Mouse (Mus musculus): ENCODE measurements around the gene Brd2. TPM values are rescaled to one million over a fixed set of nuclear protein-coding genes. Genes with fewer than 3 reads are reported as not detected.

Gene Brd2
- total and polyA plus RNA-seq, 2 experiments from 2014 or later, result 124 to 233 TPM

DNA sequence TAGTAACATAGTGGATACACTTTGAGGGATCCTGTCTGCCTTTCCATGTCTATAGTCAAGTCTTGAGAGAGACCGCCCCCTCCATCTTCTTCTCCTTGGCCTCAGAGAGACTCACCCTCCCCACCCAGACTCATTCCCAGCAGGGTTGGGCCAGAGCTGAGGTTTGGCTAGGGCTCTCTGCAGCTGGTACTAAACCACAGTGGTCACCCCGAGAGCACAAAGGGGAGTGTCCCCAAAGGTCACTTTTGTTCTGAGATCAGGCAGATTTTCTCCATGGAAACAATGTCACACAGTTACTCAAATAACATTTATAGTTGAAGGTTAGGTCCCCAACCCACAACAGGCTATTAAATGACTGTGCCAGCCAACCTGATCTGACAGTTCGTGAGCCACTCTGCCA is 53.6 kb downstream of the Brd2 start:
- 52% methylated on average over 3 of the region's 3 CpGs for WGBS
- DNase-seq (ENCODE audit: low spot score), result no peak

More for the DNA sequence above, 53.6 kb downstream of the Brd2 start:
- Histone ChIP-seq H3K36me3 (ENCODE audit: insufficient read depth, low read length) (no peaks in the 10 kb centered on the region), H3K4me2 (ENCODE audit: low read depth, low read length, poor library complexity, severe bottlenecking) (no peak overlapping the region), H3K4me3 (ENCODE audit: low read depth, low read length) (no peak overlapping the region), H3K9me3 (ENCODE audit: low read length) (no peaks in the 10 kb centered on the region), H3K4me1 (ENCODE audit: insufficient read depth, low read length) (no peaks in the 10 kb centered on the region), H3K9ac (replicated peaks; ENCODE audit: low read length, poor library complexity, severe bottlenecking) (no peak overlapping the region), H3K27me3 (ENCODE audit: insufficient read depth, low read length) (no peaks in the 10 kb centered on the region), H3K27ac (ENCODE audit: low read depth, low read length) (no peak overlapping the region)
- no peak for TF ChIP-seq CTCF (IDR thresholded peaks at IDR 0.05)
- ATAC-seq (ENCODE audit: low FRiP score), result no peak

Other genes with a start within 250 kb of the Brd2 start
Only the 30 nearest of the 32 such genes appear.
- 4.3 and 5.0 TPM in 2 replicates for gene Kifc1, start 232.0 kb downstream of the Brd2 start, total RNA-seq (2014; rRNA removed)
- gene Kifc1, start 232.0 kb downstream of the Brd2 start, polyA plus RNA-seq (2015; fragmentation: Nextera tagmentation; extraction: Ambion mirVana), result 1.4 and 2.2 TPM in 2 replicates
- gene Platr17, start 217.5 kb downstream of the Brd2 start, total RNA-seq (2014; rRNA removed), result 0.22 and 0.33 TPM in 2 replicates
- 1.4 and 1.5 TPM in 2 replicates for gene Platr17, start 217.5 kb downstream of the Brd2 start, polyA plus RNA-seq (2015; fragmentation: Nextera tagmentation; extraction: Ambion mirVana)
- 52.3 and 55.7 TPM in 2 replicates for gene Daxx, start 213.2 kb downstream of the Brd2 start, total RNA-seq (2014; rRNA removed)
- 42.9 and 44.3 TPM in 2 replicates for gene Daxx, start 213.2 kb downstream of the Brd2 start, polyA plus RNA-seq (2015; fragmentation: Nextera tagmentation; extraction: Ambion mirVana)
- 41.4 and 44.4 TPM in 2 replicates for gene Tapbp, start 206.7 kb downstream of the Brd2 start, total RNA-seq (2014; rRNA removed)
- 29.0 and 29.1 TPM in 2 replicates for gene Tapbp, start 206.7 kb downstream of the Brd2 start, polyA plus RNA-seq (2015; fragmentation: Nextera tagmentation; extraction: Ambion mirVana)
- gene Zbtb22, start 206.7 kb downstream of the Brd2 start, total RNA-seq (2014; rRNA removed), result 44.3 and 50.9 TPM in 2 replicates
- gene Zbtb22, start 206.7 kb downstream of the Brd2 start, polyA plus RNA-seq (2015; fragmentation: Nextera tagmentation; extraction: Ambion mirVana), result 18.5 and 18.6 TPM in 2 replicates
- gene Rgl2, start 193.1 kb downstream of the Brd2 start, total RNA-seq (2014; rRNA removed), result 81.8 and 83.0 TPM in 2 replicates
- 33.1 and 38.2 TPM in 2 replicates for gene Rgl2, start 193.1 kb downstream of the Brd2 start, polyA plus RNA-seq (2015; fragmentation: Nextera tagmentation; extraction: Ambion mirVana)
- 47.9 and 60.9 TPM in 2 replicates for gene Pfdn6, start 182.3 kb downstream of the Brd2 start, total RNA-seq (2014; rRNA removed)
- 170 and 185 TPM in 2 replicates for gene Pfdn6, start 182.3 kb downstream of the Brd2 start, polyA plus RNA-seq (2015; fragmentation: Nextera tagmentation; extraction: Ambion mirVana)
- 14.3 and 15.7 TPM in 2 replicates for gene Wdr46, start 182.0 kb downstream of the Brd2 start, total RNA-seq (2014; rRNA removed)
- gene Wdr46, start 182.0 kb downstream of the Brd2 start, polyA plus RNA-seq (2015; fragmentation: Nextera tagmentation; extraction: Ambion mirVana), result 14.6 and 17.3 TPM in 2 replicates
- 8.6 and 14.1 TPM in 2 replicates for gene B3galt4, start 171.1 kb downstream of the Brd2 start, total RNA-seq (2014; rRNA removed)
- 11.1 and 14.0 TPM in 2 replicates for gene B3galt4, start 171.1 kb downstream of the Brd2 start, polyA plus RNA-seq (2015; fragmentation: Nextera tagmentation; extraction: Ambion mirVana)
- gene Vps52, start 166.8 kb downstream of the Brd2 start, total RNA-seq (2014; rRNA removed), result 39.5 and 46.1 TPM in 2 replicates
- gene Vps52, start 166.8 kb downstream of the Brd2 start, polyA plus RNA-seq (2015; fragmentation: Nextera tagmentation; extraction: Ambion mirVana), result 65.8 and 68.6 TPM in 2 replicates
- 742 and 975 TPM in 2 replicates for gene Rps18, start 166.6 kb downstream of the Brd2 start, total RNA-seq (2014; rRNA removed)
- 751 and 769 TPM in 2 replicates for gene Rps18, start 166.6 kb downstream of the Brd2 start, polyA plus RNA-seq (2015; fragmentation: Nextera tagmentation; extraction: Ambion mirVana)
- gene H2-K1, start 122.3 kb downstream of the Brd2 start, total RNA-seq (2014; rRNA removed), result 19.0 and 21.2 TPM in 2 replicates
- 17.0 and 22.2 TPM in 2 replicates for gene H2-K1, start 122.3 kb downstream of the Brd2 start, polyA plus RNA-seq (2015; fragmentation: Nextera tagmentation; extraction: Ambion mirVana)
- gene Ring1, start 98.0 kb downstream of the Brd2 start, total RNA-seq (2014; rRNA removed), result 19.5 and 23.4 TPM in 2 replicates
- gene Ring1, start 98.0 kb downstream of the Brd2 start, polyA plus RNA-seq (2015; fragmentation: Nextera tagmentation; extraction: Ambion mirVana), result 17.3 and 19.5 TPM in 2 replicates
- 58.4 and 67.6 TPM in 2 replicates for gene H2-Ke6, start 94.6 kb downstream of the Brd2 start, total RNA-seq (2014; rRNA removed)
- 53.6 and 54.7 TPM in 2 replicates for gene H2-Ke6, start 94.6 kb downstream of the Brd2 start, polyA plus RNA-seq (2015; fragmentation: Nextera tagmentation; extraction: Ambion mirVana)
- 170 and 229 TPM in 2 replicates for gene Slc39a7, start 91.0 kb downstream of the Brd2 start, total RNA-seq (2014; rRNA removed)
- 152 and 156 TPM in 2 replicates for gene Slc39a7, start 91.0 kb downstream of the Brd2 start, polyA plus RNA-seq (2015; fragmentation: Nextera tagmentation; extraction: Ambion mirVana)
- gene Rxrb, start 90.8 kb downstream of the Brd2 start, total RNA-seq (2014; rRNA removed), result 53.6 and 61.2 TPM in 2 replicates
- 52.7 and 53.7 TPM in 2 replicates for gene Rxrb, start 90.8 kb downstream of the Brd2 start, polyA plus RNA-seq (2015; fragmentation: Nextera tagmentation; extraction: Ambion mirVana)
- 17.9 and 24.3 TPM in 2 replicates for gene Col11a2, start 83.2 kb downstream of the Brd2 start, total RNA-seq (2014; rRNA removed)
- gene Col11a2, start 83.2 kb downstream of the Brd2 start, polyA plus RNA-seq (2015; fragmentation: Nextera tagmentation; extraction: Ambion mirVana), result 4.1 and 4.6 TPM in 2 replicates
- gene H2-Oa, start 30.3 kb downstream of the Brd2 start, total RNA-seq (2014; rRNA removed), result not detected in 2 replicates
- 0.23 TPM in 1 of 2 replicates, not detected in the other for gene H2-Oa, start 30.3 kb downstream of the Brd2 start, polyA plus RNA-seq (2015; fragmentation: Nextera tagmentation; extraction: Ambion mirVana)
- gene H2-DMa, start 3.1 kb downstream of the Brd2 start, total RNA-seq (2014; rRNA removed), result 23.8 and 39.0 TPM in 2 replicates
- gene H2-DMa, start 3.1 kb downstream of the Brd2 start, polyA plus RNA-seq (2015; fragmentation: Nextera tagmentation; extraction: Ambion mirVana), result 24.8 and 26.1 TPM in 2 replicates
- gene H2-DMb2, start 20.7 kb upstream of the Brd2 start, total RNA-seq (2014; rRNA removed), result 0.16 and 0.47 TPM in 2 replicates
- gene H2-DMb2, start 20.7 kb upstream of the Brd2 start, polyA plus RNA-seq (2015; fragmentation: Nextera tagmentation; extraction: Ambion mirVana), result 1.4 and 1.6 TPM in 2 replicates
- 0.47 and 4.7 TPM in 2 replicates for gene H2-DMb1, start 30.4 kb upstream of the Brd2 start, total RNA-seq (2014; rRNA removed)
- gene H2-DMb1, start 30.4 kb upstream of the Brd2 start, polyA plus RNA-seq (2015; fragmentation: Nextera tagmentation; extraction: Ambion mirVana), result 1.6 and 2.3 TPM in 2 replicates
- gene Tap1, start 64.9 kb upstream of the Brd2 start, total RNA-seq (2014; rRNA removed), result 7.1 and 16.5 TPM in 2 replicates
- 7.7 and 8.3 TPM in 2 replicates for gene Tap1, start 64.9 kb upstream of the Brd2 start, polyA plus RNA-seq (2015; fragmentation: Nextera tagmentation; extraction: Ambion mirVana)
- gene Psmb9, start 65.1 kb upstream of the Brd2 start, total RNA-seq (2014; rRNA removed), result 0.99 and 1.1 TPM in 2 replicates
- gene Psmb9, start 65.1 kb upstream of the Brd2 start, polyA plus RNA-seq (2015; fragmentation: Nextera tagmentation; extraction: Ambion mirVana), result 2.0 and 3.3 TPM in 2 replicates
- gene Psmb8, start 75.1 kb upstream of the Brd2 start, total RNA-seq (2014; rRNA removed), result 1.7 and 2.8 TPM in 2 replicates
- gene Psmb8, start 75.1 kb upstream of the Brd2 start, polyA plus RNA-seq (2015; fragmentation: Nextera tagmentation; extraction: Ambion mirVana), result 4.2 and 5.3 TPM in 2 replicates
- 1.8 and 2.0 TPM in 2 replicates for gene Tap2, start 80.9 kb upstream of the Brd2 start, total RNA-seq (2014; rRNA removed)
- gene Tap2, start 80.9 kb upstream of the Brd2 start, polyA plus RNA-seq (2015; fragmentation: Nextera tagmentation; extraction: Ambion mirVana), result 2.9 and 4.2 TPM in 2 replicates
- gene H2-Ob, start 116.3 kb upstream of the Brd2 start, total RNA-seq (2014; rRNA removed), result 1.1 and 1.2 TPM in 2 replicates
- 0.31 and 0.55 TPM in 2 replicates for gene H2-Ob, start 116.3 kb upstream of the Brd2 start, polyA plus RNA-seq (2015; fragmentation: Nextera tagmentation; extraction: Ambion mirVana)
- gene H2-Ab1, start 135.1 kb upstream of the Brd2 start, total RNA-seq (2014; rRNA removed), result 0.57 and 1.4 TPM in 2 replicates
- 1.5 and 2.7 TPM in 2 replicates for gene H2-Ab1, start 135.1 kb upstream of the Brd2 start, polyA plus RNA-seq (2015; fragmentation: Nextera tagmentation; extraction: Ambion mirVana)
- gene H2-Aa, start 165.2 kb upstream of the Brd2 start, total RNA-seq (2014; rRNA removed), result 0.66 TPM in 1 of 2 replicates, not detected in the other
- gene H2-Aa, start 165.2 kb upstream of the Brd2 start, polyA plus RNA-seq (2015; fragmentation: Nextera tagmentation; extraction: Ambion mirVana), result 0.29 and 0.81 TPM in 2 replicates
- 0.88 and 1.7 TPM in 2 replicates for gene H2-Eb1, start 183.2 kb upstream of the Brd2 start, total RNA-seq (2014; rRNA removed)
- gene H2-Eb1, start 183.2 kb upstream of the Brd2 start, polyA plus RNA-seq (2015; fragmentation: Nextera tagmentation; extraction: Ambion mirVana), result 5.0 and 5.2 TPM in 2 replicates
- gene H2-Eb2, start 203.0 kb upstream of the Brd2 start, total RNA-seq (2014; rRNA removed), result 0.22 and 0.33 TPM in 2 replicates
- gene H2-Eb2, start 203.0 kb upstream of the Brd2 start, polyA plus RNA-seq (2015; fragmentation: Nextera tagmentation; extraction: Ambion mirVana), result 0.06 and 0.09 TPM in 2 replicates

Measured in midbrain, postnatal 0 days (tissue).